Mouse (Mus musculus) stomach, embryonic 14.5 days (tissue): Measurements from ENCODE around the gene Cspg4. TPM values are rescaled to one million over a fixed set of nuclear protein-coding genes. Genes with fewer than 3 reads are reported as not detected.

Source experiments
- ATAC-seq: fragments of 200-750 bp; cut with Nextera tagmentation; 2 replicates; pipeline ENCODE4 v1.8.0; 2017; ENCODE audit warnings: low read depth, moderate TSS enrichment; ENCODE audit not compliant: insufficient number of reproducible peaks, insufficient read depth, low FRiP score
- H3K27ac ChIP-seq: fragments of 300-500 bp; sonication (generic); 2 replicates; pipeline ENCODE4 v1.5.1; 2014; ENCODE audit warnings: mild to moderate bottlenecking, low read length, moderate library complexity, mixed read lengths
- H3K27me3 ChIP-seq: fragments of 300-500 bp; sonication (generic); 2 replicates; pipeline ENCODE4 v1.6.1; 2014; ENCODE audit warnings: low read length, control low read depth, mixed read lengths; ENCODE audit not compliant: control insufficient read depth, insufficient read depth
- H3K36me3 ChIP-seq: fragments of 300-500 bp; sonication (generic); 2 replicates; pipeline ENCODE4 v1.6.1; 2014; ENCODE audit warnings: mild to moderate bottlenecking, control low read depth, low read length, moderate library complexity, mixed read lengths; ENCODE audit not compliant: control insufficient read depth, insufficient read depth
- H3K4me1 ChIP-seq: fragments of 300-500 bp; sonication (generic); 2 replicates; pipeline ENCODE4 v1.6.1; 2014; ENCODE audit warnings: low read length, control low read depth, mixed read lengths; ENCODE audit not compliant: control insufficient read depth, insufficient read depth
- H3K4me2 ChIP-seq: fragments of 300-500 bp; sonication (generic); replicated peaks from 2 replicates; pipeline ENCODE4 v1.6.1; 2014; ENCODE audit warnings: low read depth, low read length, control low read depth
- H3K4me3 ChIP-seq: fragments of 300-500 bp; sonication (generic); 2 replicates; pipeline ENCODE4 v1.5.1; 2014; ENCODE audit warnings: low read depth, low read length, control low read depth
- H3K9ac ChIP-seq: fragments of 300-500 bp; sonication (generic); replicated peaks from 2 replicates; pipeline ENCODE4 v1.6.1; 2014; ENCODE audit warnings: low read depth, mild to moderate bottlenecking, control low read depth, low read length, moderate library complexity, mixed read lengths
- H3K9me3 ChIP-seq: fragments of 300-500 bp; sonication (generic); 2 replicates; pipeline ENCODE4 v1.6.1; 2016; ENCODE audit warnings: low read depth, low read length, control low read depth; ENCODE audit not compliant: control insufficient read depth
- WGBS: fragments of 180-500 bp; shearing (Covaris S2); extraction: QIAGEN DNeasy Blood & Tissue Kit; methylation state at CpG from one replicate; pipeline ENCODE4 v1.1.7; 2014; 5-methylcytosine and 5-hydroxymethylcytosine counted together
- polyA plus RNA-seq: library from polyadenylated mRNA; unstranded; fragments of >200 nt; fragmentation: Nextera tagmentation; extraction: Ambion mirVana; gene quantifications from 2 replicates; pipeline ENCODE4 v1.2.1, GENCODE M21; 2014

Gene Cspg4
- polyA plus RNA-seq, 1 experiment from 2014 or later = 16.1 TPM

DNA sequence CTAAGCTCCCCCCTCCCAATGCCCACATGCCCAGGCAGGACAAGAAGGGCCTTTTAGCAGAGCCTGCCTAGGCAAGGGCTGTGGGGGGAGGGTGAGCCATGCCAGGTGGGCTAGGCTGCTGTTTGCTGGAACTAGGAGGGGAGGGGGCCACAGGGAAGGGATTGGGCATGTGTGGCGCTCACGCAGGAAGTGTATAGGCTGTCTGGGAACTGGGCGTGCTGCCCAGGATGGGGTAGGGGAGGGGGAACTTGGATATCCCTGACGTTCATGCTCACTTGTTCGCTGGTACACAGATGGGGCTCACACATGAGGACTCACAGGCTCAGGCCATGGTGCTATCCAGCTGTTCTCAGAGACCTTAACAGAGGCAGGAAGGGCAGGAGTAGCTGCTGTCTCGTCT is 3.5 kb downstream of the Cspg4 start:
- peak; percentile 73; the same call in 1 of the 2 replicates for ATAC-seq
- Histone ChIP-seq H3K4me1 (peaks cover 64% of the 10 kb centered on the region), H3K27me3 (no peaks in the 10 kb centered on the region), H3K9me3 (no peaks in the 10 kb centered on the region), H3K4me3 (no peak overlapping the region), H3K9ac (no peak overlapping the region), H3K27ac (peak overlapping the region; percentile 56; the same call in 1 of the 2 replicates), H3K36me3 (no peaks in the 10 kb centered on the region), H3K4me2 (peak overlapping the region; percentile 11)
- 19% methylated on average over 6 of the region's 6 CpGs for WGBS

DNA sequence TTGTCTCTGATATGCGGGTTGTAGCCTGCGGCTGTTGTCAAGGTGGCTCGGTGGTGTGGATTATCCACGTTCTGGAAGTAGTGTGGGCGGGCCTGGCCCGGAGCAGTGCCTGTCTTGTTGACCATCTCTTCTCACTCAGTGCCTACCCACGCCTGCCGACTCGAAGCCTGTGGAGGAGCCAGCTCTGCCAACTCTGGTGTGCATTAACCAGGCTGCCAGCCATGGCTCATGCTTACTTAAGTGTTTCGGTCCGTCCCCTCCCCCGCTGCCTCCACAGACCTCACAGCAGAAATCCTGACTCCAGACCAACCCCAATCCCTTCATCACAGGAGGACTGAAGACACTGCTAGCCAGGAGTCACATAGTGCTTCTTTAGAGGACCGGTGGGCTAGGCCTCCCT is 4.7 kb downstream of the Cspg4 start:
- no peaks in the 10 kb centered on the region for H3K36me3 ChIP-seq
- H3K9me3 ChIP-seq = no peaks in the 10 kb centered on the region
- peaks cover 51% of the 10 kb centered on the region for H3K4me1 ChIP-seq
- WGBS = 69% methylated on average over 13 of the region's 13 CpGs
- no peak for ATAC-seq
- H3K27ac ChIP-seq = no peak overlapping the region
- no peak overlapping the region for H3K4me2 ChIP-seq
- H3K9ac ChIP-seq = no peak overlapping the region
- no peaks in the 10 kb centered on the region for H3K27me3 ChIP-seq
- H3K4me3 ChIP-seq = no peak overlapping the region

DNA sequence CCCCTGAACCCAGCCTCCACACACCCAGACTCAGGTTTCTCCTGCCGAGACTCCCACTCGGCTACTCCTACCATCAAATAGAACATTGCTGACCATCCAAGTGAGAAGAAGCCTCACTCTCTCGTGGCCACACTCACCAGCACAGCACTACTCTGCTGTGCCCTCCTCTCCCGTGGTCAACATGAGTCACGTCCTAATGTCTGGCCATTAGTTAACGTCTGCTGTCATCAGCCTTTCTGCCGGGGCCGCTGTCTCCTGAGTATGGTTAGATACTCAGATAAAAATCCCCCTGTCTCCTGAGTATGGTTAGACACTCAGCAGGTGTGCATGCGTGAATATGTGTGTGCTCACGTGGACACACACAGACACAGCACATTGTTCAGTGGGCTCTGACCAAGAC is 5.9 kb downstream of the Cspg4 start:
- Histone ChIP-seq H3K27ac (peak overlapping the region; percentile 21; the same call in 1 of the 2 replicates), H3K27me3 (no peaks in the 10 kb centered on the region), H3K4me2 (no peak overlapping the region), H3K4me3 (no peak overlapping the region), H3K36me3 (no peaks in the 10 kb centered on the region), H3K9ac (no peak overlapping the region), H3K9me3 (no peaks in the 10 kb centered on the region), H3K4me1 (peaks cover 46% of the 10 kb centered on the region)
- 40% methylated on average over 10 of the region's 10 CpGs for WGBS
- no peak for ATAC-seq

DNA sequence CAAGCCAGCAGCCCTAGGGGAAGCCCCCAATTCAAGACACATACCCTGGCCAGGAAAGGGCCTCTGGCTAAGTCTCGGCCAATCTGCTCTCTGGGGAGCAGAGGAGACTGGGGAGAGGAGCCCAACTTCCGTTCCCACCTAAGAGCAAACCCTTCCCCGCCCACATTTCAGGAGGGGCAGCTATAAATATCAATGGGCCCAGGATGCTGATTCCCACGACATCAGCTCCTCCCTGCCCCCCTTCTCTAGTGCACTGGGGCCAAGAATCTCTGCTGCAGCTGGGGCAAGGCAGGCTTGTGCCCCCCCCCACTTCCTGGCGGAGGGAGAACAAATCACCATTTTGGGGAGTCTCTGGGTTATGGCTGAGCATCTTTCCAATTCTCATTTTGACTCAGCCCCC is 6.4 kb downstream of the Cspg4 start:
- WGBS = 31% methylated on average over 5 of the region's 5 CpGs
- H3K4me2 ChIP-seq = no peak overlapping the region

DNA sequence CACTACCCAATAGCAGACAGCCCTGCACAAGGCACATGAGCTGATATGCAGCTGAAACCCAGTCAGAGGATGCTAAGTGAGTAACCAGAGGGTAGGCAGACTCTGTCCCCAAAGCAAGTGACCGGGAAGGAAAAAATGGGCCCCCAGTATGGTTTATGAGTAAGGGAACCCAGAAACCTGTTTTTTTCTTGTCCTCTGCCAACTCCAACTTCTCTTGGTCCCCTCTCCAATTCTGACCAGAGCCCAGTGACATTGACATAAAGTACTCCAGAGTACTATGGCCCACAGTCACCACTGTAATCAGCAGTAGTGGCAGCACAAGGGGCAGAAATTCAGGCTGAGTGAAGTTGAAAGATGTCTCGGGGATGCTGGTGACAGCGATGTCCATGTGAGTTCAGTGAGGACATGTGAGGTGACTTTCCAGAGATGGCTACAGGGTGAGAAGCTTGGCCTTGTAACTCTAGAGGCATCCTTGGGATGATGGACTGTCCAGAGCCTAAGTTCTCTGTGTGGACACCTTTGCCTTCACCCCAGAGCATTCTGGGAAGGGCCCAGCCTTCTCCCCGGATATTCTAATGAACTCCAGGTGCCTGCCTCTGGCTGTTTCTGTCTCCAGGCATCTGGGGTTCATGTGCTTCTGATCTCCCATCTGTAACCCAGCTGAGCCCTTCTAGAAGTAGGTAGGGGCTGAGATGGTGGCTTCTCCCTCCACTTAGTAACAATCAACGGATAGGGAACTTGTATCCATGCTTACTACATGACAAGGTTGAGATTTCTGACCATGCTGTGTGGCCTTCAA is 7.5 kb downstream of the Cspg4 start:
- no peaks in the 10 kb centered on the region for H3K27me3 ChIP-seq
- H3K4me3 ChIP-seq = no peak overlapping the region
- WGBS = 81% methylated on average over 5 of the region's 5 CpGs
- ATAC-seq = no peak
- H3K9ac ChIP-seq = no peak overlapping the region
- no peak overlapping the region for H3K27ac ChIP-seq
- H3K36me3 ChIP-seq = no peaks in the 10 kb centered on the region
- no peaks in the 10 kb centered on the region for H3K9me3 ChIP-seq
- H3K4me1 ChIP-seq = peaks cover 49% of the 10 kb centered on the region
- no peak overlapping the region for H3K4me2 ChIP-seq

More for the DNA sequence above, 6.4 kb downstream of the Cspg4 start:
- H3K4me3 ChIP-seq = no peak overlapping the region
- H3K27ac ChIP-seq = peak overlapping the region; percentile 21; the same call in 1 of the 2 replicates
- no peaks in the 10 kb centered on the region for H3K27me3 ChIP-seq
- H3K9me3 ChIP-seq = no peaks in the 10 kb centered on the region
- no peak overlapping the region for H3K9ac ChIP-seq
- no peaks in the 10 kb centered on the region for H3K36me3 ChIP-seq
- H3K4me1 ChIP-seq = peaks cover 46% of the 10 kb centered on the region
- no peak for ATAC-seq

DNA sequence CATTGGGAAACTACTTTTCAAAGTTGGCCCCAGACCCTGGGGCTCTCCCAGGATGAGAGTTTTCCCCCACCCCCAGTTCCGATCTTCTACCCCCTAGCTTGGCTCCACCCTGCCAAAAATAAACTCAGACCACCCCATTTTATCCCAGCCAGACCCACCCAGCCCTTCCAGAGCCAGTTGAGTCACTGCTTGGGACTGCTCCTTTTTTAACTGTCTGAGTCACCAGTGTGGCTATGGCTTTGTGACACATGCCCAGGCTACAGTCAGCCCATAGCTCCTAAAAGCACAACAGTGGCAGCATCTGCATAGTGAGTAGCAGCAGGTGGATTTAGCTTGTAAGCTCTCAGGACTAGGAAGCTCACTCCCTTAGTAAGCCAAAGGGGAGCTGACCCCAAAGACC is 8.3 kb downstream of the Cspg4 start:
- Histone ChIP-seq H3K9ac (no peak overlapping the region), H3K27me3 (no peaks in the 10 kb centered on the region), H3K4me2 (no peak overlapping the region), H3K9me3 (no peaks in the 10 kb centered on the region), H3K27ac (no peak overlapping the region; the same call in 1 of the 2 replicates), H3K36me3 (no peaks in the 10 kb centered on the region), H3K4me1 (peaks cover 41% of the 10 kb centered on the region), H3K4me3 (no peak overlapping the region)
- ATAC-seq = no peak
- 48% methylated on average over 1 of the region's 1 CpGs for WGBS

DNA sequence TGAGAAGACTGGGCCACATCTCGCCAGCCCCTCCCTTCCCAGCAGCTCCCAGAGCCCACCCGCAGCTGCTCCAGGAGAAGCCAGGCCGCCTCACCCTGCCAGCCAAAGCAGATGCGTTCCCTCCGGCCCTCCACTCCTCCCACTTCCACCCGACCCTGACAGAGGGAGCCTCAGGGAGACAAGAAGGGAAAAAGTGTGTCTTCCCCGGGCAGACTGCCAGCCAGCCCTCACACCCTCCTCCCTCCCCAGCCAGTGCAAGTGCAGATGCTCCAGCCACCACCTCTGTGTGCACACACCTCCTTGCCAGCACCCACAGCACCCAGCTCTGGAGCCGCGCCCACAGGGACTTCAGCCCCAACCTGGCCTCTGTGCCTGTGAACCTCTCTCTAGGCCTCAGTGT is 12.0 kb downstream of the Cspg4 start:
- Histone ChIP-seq H3K27ac (peak overlapping the region; percentile 44; the same call in 1 of the 2 replicates), H3K9ac (no peak overlapping the region), H3K9me3 (no peaks in the 10 kb centered on the region), H3K36me3 (no peaks in the 10 kb centered on the region), H3K4me3 (no peak overlapping the region), H3K4me1 (peaks cover 18% of the 10 kb centered on the region; the same call in 1 of the 2 replicates), H3K27me3 (no peaks in the 10 kb centered on the region), H3K4me2 (no peak overlapping the region)
- peak; percentile 25; the same call in 1 of the 2 replicates for ATAC-seq
- WGBS = 32% methylated on average over 7 of the region's 9 CpGs

DNA sequence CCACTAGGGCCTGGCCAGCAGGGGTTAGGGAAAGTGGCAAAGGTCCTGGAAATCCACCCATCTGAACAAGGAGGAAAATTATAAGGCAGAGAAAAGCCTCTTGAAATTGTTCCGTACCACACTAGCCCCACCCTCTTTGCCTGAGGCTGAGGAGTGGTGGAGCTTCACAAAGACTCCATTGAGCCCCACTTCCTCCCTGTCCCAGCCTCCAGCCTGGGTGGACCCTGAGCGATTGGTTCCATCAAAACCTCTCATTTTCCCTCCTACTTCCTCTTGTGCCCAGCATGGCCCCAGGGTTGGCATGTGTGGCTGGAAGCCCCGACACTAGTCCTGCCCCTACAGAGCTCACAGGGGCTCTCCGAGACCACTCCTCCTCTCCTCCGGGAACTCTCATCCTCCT is 12.5 kb downstream of the Cspg4 start:
- Histone ChIP-seq H3K4me3 (no peak overlapping the region), H3K9ac (no peak overlapping the region), H3K36me3 (no peaks in the 10 kb centered on the region), H3K4me2 (no peak overlapping the region), H3K9me3 (no peaks in the 10 kb centered on the region), H3K27me3 (no peaks in the 10 kb centered on the region), H3K4me1 (peaks cover 17% of the 10 kb centered on the region; the same call in 1 of the 2 replicates), H3K27ac (0 out of 2 replicates have a peak overlapping the region, but pooled peaks have one; percentile 44)
- WGBS = 72% methylated on average over 5 of the region's 5 CpGs
- no peak for ATAC-seq
